11 mouse cellular contexts compared by ENCODE assay signal in genomic region chr15:101279430-101279999, GRCm38 (mm10). TPM values are rescaled to one million over a fixed set of nuclear protein-coding genes. Genes with fewer than 3 reads are reported as not detected.
DNase-seq lines count a peak whose midpoint lies in the region; ATAC-seq and TF ChIP-seq lines count a peak whose summit lies in the region.
"Had no signal": no experiment of that assay in that cellular context is flagged by ENCODE, and none has a peak within 500 bp of the region (broad histone marks: within the 10 kb centered on the region; RNA-seq: fewer than 3 reads in every experiment).

No protein-coding gene starts in this region.

- no peak for TF ChIP-seq EP300 in heart, postnatal 0 days (IDR thresholded peaks at IDR 0.05; ENCODE audit: low read depth)
- TF ChIP-seq EP300 in heart, adult 2 months (IDR thresholded peaks at IDR 0.05; ENCODE audit: insufficient read depth, low read depth, low read length): no peak

- WGBS in heart, postnatal 0 days: 45% methylated on average over 12 of the region's 12 CpGs
- 66% methylated on average over 12 of the region's 12 CpGs for WGBS in heart, adult 2 months
- WGBS in intestine, embryonic 15.5 days: 54% methylated on average over 12 of the region's 12 CpGs

- no peak overlapping the region for H3K4me2 ChIP-seq in heart, postnatal 0 days (ENCODE audit: low read depth, low read length)
- 0 out of 2 replicates have a peak overlapping the region, but pooled peaks have one; percentile 1 for H3K4me2 ChIP-seq in intestine, embryonic 15.5 days (replicated peaks)

- TF ChIP-seq CTCF in heart, postnatal 0 days (IDR thresholded peaks at IDR 0.05; ENCODE audit: low read depth): no peak
- no peak for TF ChIP-seq CTCF in heart, adult 2 months (IDR thresholded peaks at IDR 0.05)

- H3K9me3 ChIP-seq in heart, postnatal 0 days (replicated peaks; ENCODE audit: control insufficient read depth, low read length): no peaks in the 10 kb centered on the region
- H3K9me3 ChIP-seq in intestine, embryonic 15.5 days: no peaks in the 10 kb centered on the region

- no peak overlapping the region for H3K9ac ChIP-seq in heart, postnatal 0 days (replicated peaks; ENCODE audit: low read depth, low read length)
- H3K9ac ChIP-seq in heart, adult 2 months (ENCODE audit: low read depth, low read length): no peak overlapping the region
- H3K9ac ChIP-seq in intestine, embryonic 15.5 days: no peak overlapping the region

- peaks cover 5% of the 10 kb centered on the region; the same call in 1 of the 2 replicates for H3K4me1 ChIP-seq in heart, postnatal 0 days (ENCODE audit: control insufficient read depth, insufficient read depth)
- H3K4me1 ChIP-seq in heart, adult 2 months (ENCODE audit: control insufficient read depth, insufficient read depth, low read length): no peaks in the 10 kb centered on the region
- peaks cover 32% of the 10 kb centered on the region for H3K4me1 ChIP-seq in intestine, embryonic 15.5 days (replicated peaks)

- H3K36me3 ChIP-seq in heart, postnatal 0 days (replicated peaks; ENCODE audit: control insufficient read depth, insufficient read depth, low read length): peaks cover 5% of the 10 kb centered on the region; the same call in 1 of the 2 replicates
- H3K36me3 ChIP-seq in heart, adult 2 months (ENCODE audit: control insufficient read depth, insufficient read depth, low read length): no peaks in the 10 kb centered on the region
- H3K36me3 ChIP-seq in intestine, embryonic 15.5 days: no peaks in the 10 kb centered on the region

- H3K27ac ChIP-seq in heart, postnatal 0 days (ENCODE audit: low read depth): 0 out of 2 replicates have a peak overlapping the region, but pooled peaks have one; percentile 22
- no peak overlapping the region for H3K27ac ChIP-seq in heart, adult 2 months
- H3K27ac ChIP-seq in intestine, embryonic 15.5 days: 0 out of 2 replicates have a peak overlapping the region, but pooled peaks have one; percentile 23

- no peak for TF ChIP-seq POLR2A in heart, adult 2 months (IDR thresholded peaks at IDR 0.05; ENCODE audit: insufficient read depth, low read depth, low read length)

- DNase-seq in heart, postnatal 0 days (ENCODE audit: low spot score): no peak
- no peak for DNase-seq in heart, adult 2 months
- peak; percentile 74 for DNase-seq in ovary, postnatal 36 days (ENCODE audit: low spot score)
- no peak for DNase-seq in ovary, postnatal 14 days (ENCODE audit: low spot score)
- DNase-seq in cerebellum, postnatal 14 days: no peak
- no peak for DNase-seq in left cerebral cortex, postnatal 36 days (ENCODE audit: low spot score in 2 of 2)
- DNase-seq: midbrain, embryonic 14.5 days had no signal

- no peaks in the 10 kb centered on the region for H3K27me3 ChIP-seq in heart, postnatal 0 days (ENCODE audit: control insufficient read depth, insufficient read depth, low read length)
- no peaks in the 10 kb centered on the region for H3K27me3 ChIP-seq in heart, adult 2 months (ENCODE audit: control insufficient read depth, insufficient read depth, low read length)
- H3K27me3 ChIP-seq in intestine, embryonic 15.5 days (replicated peaks): no peaks in the 10 kb centered on the region

- intact Hi-C loops in heart, adult 2 months (cut with DNase I): no loop called here
- intact Hi-C loops in left cerebral cortex, postnatal 36 days (cut with DNase I): no loop called here

- no peak for ATAC-seq in heart, postnatal 0 days (ENCODE audit: insufficient read depth, low read depth)
- no peak for ATAC-seq in intestine, embryonic 15.5 days
- ATAC-seq: forebrain, embryonic 16.5 days; lung, postnatal 0 days had no signal

- H3K4me3 ChIP-seq in heart, postnatal 0 days (ENCODE audit: low read depth, low read length): no peak overlapping the region
- H3K4me3 ChIP-seq in heart, adult 2 months: no peak overlapping the region
- H3K4me3 ChIP-seq in intestine, embryonic 15.5 days (replicated peaks): no peak overlapping the region

- H3K79me2 ChIP-seq in heart, adult 2 months (replicated peaks; ENCODE audit: control insufficient read depth, insufficient read depth, low read length): 0 out of 2 replicates have a peak, but pooled peaks cover 2% of the 10 kb centered on the region

RNA-seq across cellular contexts. Expression of gene Atg101, which starts 4.6 kb away (rescaled TPM):
- 43.7 and 61.6 TPM in 2 replicates for total RNA-seq in heart, postnatal 0 days (2014; rRNA removed; ENCODE audit: low replicate concordance)
- 48.6 and 53.4 TPM in 2 replicates for polyA plus RNA-seq in heart, postnatal 0 days (2015; fragmentation: Nextera tagmentation; extraction: Ambion mirVana)
- 10 to 100 TPM; 21.2 to 22.4 TPM for total RNA-seq in heart, adult 2 months (2021)
- polyA plus RNA-seq in heart, adult 2 months (2012; rRNA removed): 26.4 and 29.3 TPM in 2 replicates
- polyA plus RNA-seq in intestine, embryonic 15.5 days (2015; fragmentation: Nextera tagmentation; extraction: Ambion mirVana): 61.1 and 62.0 TPM in 2 replicates
- total RNA-seq in left cerebral cortex, postnatal 36 days (2021): 10 to 100 TPM; 43.5 to 45.5 TPM

RNA-seq across cellular contexts. Expression of gene 6030408B16Rik, which starts 13.5 kb away (rescaled TPM):
- 6.5 and 8.4 TPM in 2 replicates for total RNA-seq in heart, postnatal 0 days (2014; rRNA removed; ENCODE audit: low replicate concordance)
- 6.4 and 8.1 TPM in 2 replicates for polyA plus RNA-seq in heart, postnatal 0 days (2015; fragmentation: Nextera tagmentation; extraction: Ambion mirVana)
- 1 to 10 TPM in 1 of 2 experiments, under 1 TPM in 1; 0.70 to 1.1 TPM for total RNA-seq in heart, adult 2 months (2021)
- polyA plus RNA-seq in heart, adult 2 months (2012; rRNA removed): 2.5 and 6.3 TPM in 2 replicates
- 4.1 TPM in 2 replicates for polyA plus RNA-seq in intestine, embryonic 15.5 days (2015; fragmentation: Nextera tagmentation; extraction: Ambion mirVana)
- total RNA-seq in left cerebral cortex, postnatal 36 days (2021): under 1 TPM; 0.27 to 0.37 TPM
- total RNA-seq: left cerebral cortex, postnatal 25 days had no signal

RNA-seq across cellular contexts. Expression of gene Nr4a1, which starts 25.4 kb away (rescaled TPM):
- total RNA-seq in heart, postnatal 0 days (2014; rRNA removed; ENCODE audit: low replicate concordance): 40.2 and 56.0 TPM in 2 replicates
- polyA plus RNA-seq in heart, postnatal 0 days (2015; fragmentation: Nextera tagmentation; extraction: Ambion mirVana): 7.4 and 8.6 TPM in 2 replicates
- 10 to 100 TPM; 12.1 to 45.3 TPM for total RNA-seq in heart, adult 2 months (2021)
- polyA plus RNA-seq in heart, adult 2 months (2012; rRNA removed): 17.0 and 23.8 TPM in 2 replicates
- polyA plus RNA-seq in intestine, embryonic 15.5 days (2015; fragmentation: Nextera tagmentation; extraction: Ambion mirVana): 7.9 and 8.9 TPM in 2 replicates
- total RNA-seq in left cerebral cortex, postnatal 36 days (2021): 100 to 1,000 TPM in 1 of 2 experiments, 10 to 100 TPM in 1; 60.5 to 156 TPM

RNA-seq across cellular contexts. Expression of gene Grasp, which starts 55.5 kb away (rescaled TPM):
- 8.0 and 21.3 TPM in 2 replicates for total RNA-seq in heart, postnatal 0 days (2014; rRNA removed; ENCODE audit: low replicate concordance)
- 2.0 and 2.3 TPM in 2 replicates for polyA plus RNA-seq in heart, postnatal 0 days (2015; fragmentation: Nextera tagmentation; extraction: Ambion mirVana)
- 10 to 100 TPM; 10.9 to 11.5 TPM for total RNA-seq in heart, adult 2 months (2021)
- polyA plus RNA-seq in heart, adult 2 months (2012; rRNA removed): 7.4 and 7.6 TPM in 2 replicates
- polyA plus RNA-seq in intestine, embryonic 15.5 days (2015; fragmentation: Nextera tagmentation; extraction: Ambion mirVana): 3.9 and 4.8 TPM in 2 replicates
- total RNA-seq in left cerebral cortex, postnatal 36 days (2021): 10 to 100 TPM; 76.3 to 89.5 TPM
